Mouse (Mus musculus): ENCODE measurements at regions not wholly inside any gene's neighbourhood (a gene's known extent, or its start where the extent isn't known, plus 50 kb on each side); places are given as distances from the start of the nearest gene placed in this dataset.

DNA sequence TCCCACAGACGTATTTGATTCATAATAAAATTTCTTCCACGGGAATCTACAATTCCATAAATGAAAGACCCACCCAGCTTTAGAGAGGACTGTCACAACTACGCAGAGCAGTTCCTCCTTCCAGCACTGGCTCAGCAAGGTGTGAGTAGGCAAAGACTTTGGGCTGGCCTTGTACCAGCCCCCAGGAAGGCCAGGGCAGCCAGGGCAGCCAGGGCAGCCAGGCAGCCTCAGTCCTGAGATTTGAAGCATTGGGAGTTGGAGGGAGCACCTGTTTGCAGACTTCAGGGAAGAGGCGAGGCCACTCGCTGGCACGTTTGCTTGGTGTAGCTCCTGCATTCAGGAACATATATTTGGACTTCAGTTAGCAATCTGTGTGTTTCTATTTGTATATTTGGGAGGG is 70.0 kb upstream of the Spaca7 start:
- TF ChIP-seq CTCF (IDR thresholded peaks at IDR 0.05; ENCODE audit: borderline replicate concordance, insufficient read depth, low read depth, low read length) (no peak), POLR2A (IDR thresholded peaks at IDR 0.05; ENCODE audit: borderline replicate concordance, insufficient read depth, low read length) (no peak)

Data from cerebellum, adult 2 months (tissue).